Mouse (Mus musculus) neural tube, embryonic 14.5 days (tissue): Measurements from ENCODE around the gene Cysrt1. TPM values are rescaled to one million over a fixed set of nuclear protein-coding genes. Genes with fewer than 3 reads are reported as not detected.
A peak's percentile ranks its signal among the peaks of the same experiment; 100 is the strongest.

Source experiments
- ATAC-seq: fragments of 200-750 bp; cut with Nextera tagmentation; 2 replicates; pipeline ENCODE4 v1.8.0; 2017; ENCODE audit warnings: low read depth, mild to moderate bottlenecking, moderate TSS enrichment, moderate library complexity
- H3K27ac ChIP-seq: fragments of 300-500 bp; sonication (generic); 2 replicates; pipeline ENCODE4 v1.5.1; 2014; ENCODE audit warnings: low read depth, mild to moderate bottlenecking, control low read depth, low read length, moderate library complexity, mixed read lengths
- H3K27me3 ChIP-seq: fragments of 300-500 bp; sonication (generic); 2 replicates; pipeline ENCODE4 v1.6.1; 2014; ENCODE audit warnings: low read length; ENCODE audit not compliant: control insufficient read depth, insufficient read depth
- H3K36me3 ChIP-seq: fragments of 300-500 bp; sonication (generic); 2 replicates; pipeline ENCODE4 v1.6.1; 2014; ENCODE audit warnings: low read length, mixed read lengths; ENCODE audit not compliant: control insufficient read depth, insufficient read depth
- H3K4me1 ChIP-seq: fragments of 300-500 bp; sonication (generic); 2 replicates; pipeline ENCODE4 v1.6.1; 2014; ENCODE audit warnings: low read length; ENCODE audit not compliant: control insufficient read depth, insufficient read depth
- H3K4me2 ChIP-seq: fragments of 300-500 bp; sonication (generic); 2 replicates; pipeline ENCODE4 v1.6.1; 2014; ENCODE audit warnings: mild to moderate bottlenecking, low read depth, low read length, control low read depth
- H3K4me3 ChIP-seq: fragments of 300-500 bp; sonication (generic); 2 replicates; pipeline ENCODE4 v1.5.1; 2014; ENCODE audit warnings: low read depth, low read length, control low read depth, mixed read lengths
- H3K9ac ChIP-seq: fragments of 300-500 bp; sonication (generic); replicated peaks from 2 replicates; pipeline ENCODE4 v1.6.1; 2014; ENCODE audit warnings: low read depth, mild to moderate bottlenecking, control low read depth, low read length, mixed read lengths
- H3K9me3 ChIP-seq: fragments of 300-500 bp; sonication (generic); 2 replicates; pipeline ENCODE4 v1.6.1; 2016; ENCODE audit warnings: low read length; ENCODE audit not compliant: control insufficient read depth
- WGBS: fragments of 180-500 bp; shearing (Covaris S2); extraction: QIAGEN DNeasy Blood & Tissue Kit; methylation state at CpG from one replicate; pipeline ENCODE4 v1.1.7; 2014; 5-methylcytosine and 5-hydroxymethylcytosine counted together
- polyA plus RNA-seq: library from polyadenylated mRNA; unstranded; fragments of >200 nt; fragmentation: Nextera tagmentation; extraction: Ambion mirVana; gene quantifications from 2 replicates; pipeline ENCODE4 v1.2.1, GENCODE M21; 2014

The Cysrt1 gene
- polyA plus RNA-seq, 1 experiment from 2014 or later, result 0.33 TPM

- 69% methylated on average over 23 of the region's 23 CpGs for WGBS
- no peak overlapping the region for H3K4me2 ChIP-seq
- H3K27ac ChIP-seq, result no peak overlapping the region
- H3K9me3 ChIP-seq, result no peaks in the 10 kb centered on the region
- H3K4me1 ChIP-seq, result peaks cover 18% of the 10 kb centered on the region
- H3K4me3 ChIP-seq, result no peak overlapping the region
- 0 out of 2 replicates have a peak, but pooled peaks cover 5% of the 10 kb centered on the region for H3K36me3 ChIP-seq
- no peaks in the 10 kb centered on the region for H3K27me3 ChIP-seq
- H3K9ac ChIP-seq, result no peak overlapping the region
- ATAC-seq, result no peak
Observed at GRCm38 (mm10) chr2:25213266-25213865, 28.9 kb downstream of the Cysrt1 start.

- Histone ChIP-seq H3K9ac (peak within 1 kb of the TSS; percentile 90), H3K4me3 (peak within 1 kb of the TSS; percentile 87), H3K9me3 (no peaks in the 10 kb centered on the region), H3K27ac (peak within 1 kb of the TSS; percentile 85), H3K4me2 (peak within 1 kb of the TSS; percentile 92), H3K27me3 (no peaks in the 10 kb centered on the region), H3K36me3 (0 out of 2 replicates have a peak, but pooled peaks cover 12% of the 10 kb centered on the region), H3K4me1 (peaks cover 20% of the 10 kb centered on the region)
- under 1% methylated on average over 44 of the region's 44 CpGs for WGBS
- peak; percentile 93 for ATAC-seq
Observed at GRCm38 (mm10) chr2:25211121-25211670, 31.1 kb downstream of the Cysrt1 start, which contains the start of gene Nelfb. Nelfb (minus strand) TSS chr2:25211489.

- H3K36me3 ChIP-seq, result peaks cover 16% of the 10 kb centered on the region; the same call in 1 of the 2 replicates
- peaks cover 20% of the 10 kb centered on the region for H3K4me1 ChIP-seq
- peak; percentile 36; the same call in 1 of the 2 replicates for ATAC-seq
- peak overlapping the region; percentile 92 for H3K4me2 ChIP-seq
- no peaks in the 10 kb centered on the region for H3K9me3 ChIP-seq
- H3K4me3 ChIP-seq, result peak overlapping the region; percentile 87
- peak overlapping the region; percentile 90 for H3K9ac ChIP-seq
- H3K27me3 ChIP-seq, result no peaks in the 10 kb centered on the region
- H3K27ac ChIP-seq, result peak overlapping the region; percentile 85
- WGBS, result under 1% methylated on average over 24 of the region's 24 CpGs
Observed at GRCm38 (mm10) chr2:25210686-25211085, 31.6 kb downstream of the Cysrt1 start.

DNA sequence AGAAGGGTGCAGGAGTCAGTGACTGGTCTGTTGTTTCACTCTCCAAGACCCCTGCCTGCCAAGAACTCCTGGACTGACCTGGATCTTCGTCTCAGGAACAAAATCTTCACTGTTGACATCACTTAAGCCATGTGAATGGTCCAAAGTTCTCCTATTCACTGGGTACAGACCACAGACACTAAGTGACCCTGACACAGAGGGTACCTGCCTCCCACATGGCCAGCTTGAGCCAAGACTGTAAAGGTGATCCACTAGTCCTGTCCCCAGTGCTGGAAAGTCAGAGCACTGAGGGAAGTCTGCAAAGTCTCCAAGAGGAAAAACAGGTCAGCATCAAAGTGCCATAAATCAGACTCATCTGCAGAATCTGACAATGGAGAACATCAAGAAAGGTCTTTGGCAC, 34.7 kb downstream of the Cysrt1 start:
- H3K27ac ChIP-seq, result no peak overlapping the region
- ATAC-seq, result no peak
- WGBS, result 75% methylated on average over 1 of the region's 1 CpGs
- no peak overlapping the region for H3K9ac ChIP-seq
- H3K4me1 ChIP-seq, result peaks cover 20% of the 10 kb centered on the region
- peaks cover 41% of the 10 kb centered on the region for H3K36me3 ChIP-seq
- no peaks in the 10 kb centered on the region for H3K9me3 ChIP-seq
- no peak overlapping the region for H3K4me2 ChIP-seq
- no peak overlapping the region for H3K4me3 ChIP-seq
- H3K27me3 ChIP-seq, result no peaks in the 10 kb centered on the region

- peaks cover 71% of the 10 kb centered on the region for H3K36me3 ChIP-seq
- ATAC-seq, result peak; percentile 38; the same call in 1 of the 2 replicates
- 65% methylated on average over 4 of the region's 4 CpGs for WGBS
- no peak overlapping the region for H3K4me2 ChIP-seq
- H3K27ac ChIP-seq, result no peak overlapping the region
- H3K9me3 ChIP-seq, result no peaks in the 10 kb centered on the region
- H3K9ac ChIP-seq, result no peak overlapping the region
- no peaks in the 10 kb centered on the region for H3K27me3 ChIP-seq
- H3K4me1 ChIP-seq, result peaks cover 4% of the 10 kb centered on the region; the same call in 1 of the 2 replicates
- H3K4me3 ChIP-seq, result no peak overlapping the region
Observed at GRCm38 (mm10) chr2:25203631-25204214, 38.5 kb downstream of the Cysrt1 start.

GRCm38 (mm10) chr2:25200631-25201030, 41.6 kb downstream of the Cysrt1 start:
- Histone ChIP-seq H3K4me2 (no peak overlapping the region), H3K27me3 (0 out of 2 replicates have a peak, but pooled peaks cover 3% of the 10 kb centered on the region), H3K9ac (no peak overlapping the region), H3K9me3 (no peaks in the 10 kb centered on the region), H3K4me3 (no peak overlapping the region), H3K4me1 (no peaks in the 10 kb centered on the region), H3K27ac (no peak overlapping the region), H3K36me3 (peaks cover 64% of the 10 kb centered on the region)
- 97% methylated on average over 2 of the region's 2 CpGs for WGBS
- ATAC-seq, result no peak

GRCm38 (mm10) chr2:25197946-25198345, 44.3 kb downstream of the Cysrt1 start:
- no peak overlapping the region for H3K4me3 ChIP-seq
- H3K36me3 ChIP-seq, result peaks cover 42% of the 10 kb centered on the region
- peaks cover 9% of the 10 kb centered on the region; the same call in 1 of the 2 replicates for H3K27me3 ChIP-seq
- H3K27ac ChIP-seq, result no peak overlapping the region
- no peaks in the 10 kb centered on the region for H3K9me3 ChIP-seq
- no peak overlapping the region for H3K4me2 ChIP-seq
- ATAC-seq, result no peak
- H3K9ac ChIP-seq, result no peak overlapping the region
- no peaks in the 10 kb centered on the region for H3K4me1 ChIP-seq

DNA sequence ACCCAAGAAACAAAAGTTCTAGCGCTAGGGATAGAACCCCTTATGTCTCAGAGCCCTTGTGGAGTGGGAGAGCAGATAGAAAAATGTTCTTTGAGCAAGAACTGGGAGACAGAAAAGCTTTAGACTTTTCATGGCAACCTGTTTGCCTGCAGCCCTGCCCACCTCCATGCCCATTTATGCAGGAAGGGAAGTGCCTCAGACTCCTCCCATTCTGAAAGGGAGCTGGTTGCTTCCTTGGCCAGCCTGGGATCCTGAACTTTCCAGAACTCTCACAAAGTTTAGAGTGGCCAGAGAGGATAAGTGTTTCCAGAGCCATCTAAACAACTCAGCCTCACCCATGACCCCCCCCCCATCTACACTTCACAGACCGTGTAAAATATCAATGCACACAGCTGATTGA, 45.1 kb downstream of the Cysrt1 start:
- Histone ChIP-seq H3K4me1 (no peaks in the 10 kb centered on the region), H3K4me3 (no peak overlapping the region), H3K36me3 (peaks cover 35% of the 10 kb centered on the region), H3K9ac (no peak overlapping the region), H3K9me3 (no peaks in the 10 kb centered on the region), H3K4me2 (no peak overlapping the region), H3K27ac (no peak overlapping the region), H3K27me3 (peaks cover 9% of the 10 kb centered on the region; the same call in 1 of the 2 replicates)
- WGBS, result 37% methylated on average over 2 of the region's 2 CpGs
- no peak for ATAC-seq
